Mouse (Mus musculus) c-Kit-positive CD71-negative TER-119-negative erythroid progenitor cells, embryonic 14.5 days (primary cell): ENCODE data around the gene Dst.

Experiments used
- DNase-seq: peaks from one replicate; pipeline ENCODE4 v3.0.0-alpha.2; 2013; ENCODE audit warnings: low read depth

Dst gene

GRCm38 (mm10) chr1:34102604-34103003 is 194.6 kb downstream of the Dst start:
- DNase-seq = no peak

GRCm38 (mm10) chr1:34103176-34103575 is 195.2 kb downstream of the Dst start:
- DNase-seq = no peak

GRCm38 (mm10) chr1:34103713-34104172 is 195.7 kb downstream of the Dst start:
- no peak for DNase-seq

GRCm38 (mm10) chr1:34104846-34105245 is 196.8 kb downstream of the Dst start:
- no peak for DNase-seq

- no peak for DNase-seq
These were observed 198.6 kb downstream of the Dst start for GRCm38 (mm10) chr1:34106606-34107005.

GRCm38 (mm10) chr1:34107076-34107475 is 199.1 kb downstream of the Dst start:
- no peak for DNase-seq

- no peak for DNase-seq
These were observed 201.7 kb downstream of the Dst start for GRCm38 (mm10) chr1:34109599-34110210.

GRCm38 (mm10) chr1:34110862-34111261 is 202.8 kb downstream of the Dst start:
- no peak for DNase-seq

GRCm38 (mm10) chr1:34111954-34112353 is 203.9 kb downstream of the Dst start:
- DNase-seq = no peak

- no peak for DNase-seq
These were observed 208.4 kb downstream of the Dst start for GRCm38 (mm10) chr1:34116444-34116843.

GRCm38 (mm10) chr1:34117056-34117455 is 209.0 kb downstream of the Dst start:
- no peak for DNase-seq

GRCm38 (mm10) chr1:34117709-34118108 is 209.7 kb downstream of the Dst start:
- DNase-seq = no peak

GRCm38 (mm10) chr1:34120066-34120465 is 212.0 kb downstream of the Dst start:
- DNase-seq = no peak

- DNase-seq = no peak
These were observed 212.6 kb downstream of the Dst start for GRCm38 (mm10) chr1:34120602-34121001.

- no peak for DNase-seq
These were observed 213.4 kb downstream of the Dst start for GRCm38 (mm10) chr1:34121157-34122015.

GRCm38 (mm10) chr1:34122198-34122597 is 214.2 kb downstream of the Dst start:
- DNase-seq = no peak

GRCm38 (mm10) chr1:34122905-34123304 is 214.9 kb downstream of the Dst start:
- no peak for DNase-seq

GRCm38 (mm10) chr1:34123334-34123733 is 215.3 kb downstream of the Dst start:
- no peak for DNase-seq

GRCm38 (mm10) chr1:34124376-34124775 is 216.4 kb downstream of the Dst start:
- no peak for DNase-seq

GRCm38 (mm10) chr1:34125148-34125547 is 217.1 kb downstream of the Dst start:
- DNase-seq = no peak

GRCm38 (mm10) chr1:34127714-34128474 is 219.9 kb downstream of the Dst start:
- DNase-seq = no peak

GRCm38 (mm10) chr1:34128796-34129195 is 220.8 kb downstream of the Dst start:
- no peak for DNase-seq

- no peak for DNase-seq
These were observed 221.7 kb downstream of the Dst start for GRCm38 (mm10) chr1:34129691-34130090.
